Mouse (Mus musculus): ENCODE results near the gene Spaca3.

GRCm38 (mm10) chr11:80882229-80882810 lies 24.2 kb downstream of the Spaca3 start:
- TF ChIP-seq CTCF (conservative IDR thresholded peaks at IDR 0.05; ENCODE audit: low read length): no peak
- TF ChIP-seq NANOG (IDR thresholded peaks at IDR 0.05; ENCODE audit: borderline replicate concordance, low read length): no peak
